Mouse (Mus musculus) lung, postnatal 0 days (tissue): Measurements from ENCODE around the gene Mthfr. TPM values are rescaled to one million over a fixed set of nuclear protein-coding genes. Genes with fewer than 3 reads are reported as not detected.
A peak's percentile ranks its signal among the peaks of the same experiment; 100 is the strongest.

Source experiments
- ATAC-seq: fragments of 200-750 bp; cut with Nextera tagmentation; 2 replicates; pipeline ENCODE4 v1.8.0; 2017; ENCODE audit warnings: moderate library complexity
- DNase-seq: peaks from one replicate; pipeline ENCODE4 v3.0.0-alpha.2; 2016; ENCODE audit warnings: low spot score
- H3K27ac ChIP-seq: fragments of 300-500 bp; sonication (generic); 2 replicates; pipeline ENCODE4 v1.5.1; 2014; ENCODE audit warnings: antibody characterized with exemption, mild to moderate bottlenecking, low read length, mixed read lengths
- H3K27me3 ChIP-seq: fragments of 300-500 bp; sonication (generic); replicated peaks from 2 replicates; pipeline ENCODE4 v1.6.1; 2014; ENCODE audit warnings: low read length, mixed read lengths; ENCODE audit not compliant: insufficient read depth
- H3K36me3 ChIP-seq: fragments of 300-500 bp; sonication (generic); 2 replicates; pipeline ENCODE4 v1.6.1; 2014; ENCODE audit warnings: low read length, mixed read lengths; ENCODE audit not compliant: insufficient read depth
- H3K4me1 ChIP-seq: fragments of 300-500 bp; sonication (generic); 2 replicates; pipeline ENCODE4 v1.6.1; 2014; ENCODE audit warnings: antibody characterized with exemption, low read depth, low read length, mixed read lengths; ENCODE audit not compliant: insufficient read depth
- H3K4me2 ChIP-seq: fragments of 300-500 bp; sonication (generic); replicated peaks from 2 replicates; pipeline ENCODE4 v1.6.1; 2014; ENCODE audit warnings: low read depth, mild to moderate bottlenecking, low read length, moderate library complexity, mixed read lengths
- H3K4me3 ChIP-seq: fragments of 300-500 bp; sonication (generic); 2 replicates; pipeline ENCODE4 v1.5.1; 2014; ENCODE audit warnings: low read depth, low read length
- H3K9ac ChIP-seq: fragments of 300-500 bp; sonication (generic); replicated peaks from 2 replicates; pipeline ENCODE4 v1.6.1; 2014; ENCODE audit warnings: low read depth, mild to moderate bottlenecking
- H3K9me3 ChIP-seq: fragments of 300-500 bp; sonication (generic); 2 replicates; pipeline ENCODE4 v1.6.1; 2016; ENCODE audit warnings: low read length, mixed read lengths
- CTCF ChIP-seq: IDR thresholded peaks from 2 replicates; pipeline ENCODE4 v1.5.1; 2016; ENCODE audit warnings: antibody characterized with exemption, mild to moderate bottlenecking
- EP300 ChIP-seq: IDR thresholded peaks from 2 replicates; pipeline ENCODE4 v1.6.1; 2016; ENCODE audit warnings: antibody characterized with exemption, mild to moderate bottlenecking, control low read depth
- WGBS: fragments of 180-500 bp; shearing (Covaris S2); extraction: QIAGEN DNeasy Blood & Tissue Kit; methylation state at CpG from one replicate; pipeline ENCODE4 v1.1.7; 2014; 5-methylcytosine and 5-hydroxymethylcytosine counted together
- polyA plus RNA-seq: library from polyadenylated mRNA; unstranded; fragments of >200 nt; fragmentation: Nextera tagmentation; extraction: Ambion mirVana; gene quantifications from 2 replicates; pipeline ENCODE4 v1.2.1, GENCODE M21; 2015

Gene Mthfr
- polyA plus RNA-seq, 1 experiment from 2014 or later: 14.0 TPM

- no peaks in the 10 kb centered on the region for H3K9me3 ChIP-seq
- no peak overlapping the region for H3K27ac ChIP-seq
- no peaks in the 10 kb centered on the region for H3K36me3 ChIP-seq
- no peak overlapping the region for H3K9ac ChIP-seq
- no peaks in the 10 kb centered on the region for H3K27me3 ChIP-seq
- no peaks in the 10 kb centered on the region for H3K4me1 ChIP-seq
- 65% methylated on average over 9 of the region's 9 CpGs for WGBS
- no peak overlapping the region for H3K4me3 ChIP-seq
- no peak for DNase-seq
- ATAC-seq: no peak
- TF ChIP-seq CTCF: no peak
- no peak for TF ChIP-seq EP300
- no peak overlapping the region for H3K4me2 ChIP-seq
Observed at GRCm38 (mm10) chr4:148069602-148070218, 30.8 kb downstream of the Mthfr start.

- Histone ChIP-seq H3K27me3 (no peaks in the 10 kb centered on the region), H3K9me3 (no peaks in the 10 kb centered on the region), H3K4me2 (no peak overlapping the region), H3K9ac (no peak overlapping the region), H3K36me3 (no peaks in the 10 kb centered on the region), H3K4me1 (no peaks in the 10 kb centered on the region), H3K27ac (no peak overlapping the region), H3K4me3 (no peak overlapping the region)
- TF ChIP-seq CTCF (no peak), EP300 (no peak)
- WGBS: 53% methylated on average over 5 of the region's 5 CpGs
- ATAC-seq: no peak
- DNase-seq: no peak
Observed at GRCm38 (mm10) chr4:148071508-148071907, 32.6 kb downstream of the Mthfr start.

DNA sequence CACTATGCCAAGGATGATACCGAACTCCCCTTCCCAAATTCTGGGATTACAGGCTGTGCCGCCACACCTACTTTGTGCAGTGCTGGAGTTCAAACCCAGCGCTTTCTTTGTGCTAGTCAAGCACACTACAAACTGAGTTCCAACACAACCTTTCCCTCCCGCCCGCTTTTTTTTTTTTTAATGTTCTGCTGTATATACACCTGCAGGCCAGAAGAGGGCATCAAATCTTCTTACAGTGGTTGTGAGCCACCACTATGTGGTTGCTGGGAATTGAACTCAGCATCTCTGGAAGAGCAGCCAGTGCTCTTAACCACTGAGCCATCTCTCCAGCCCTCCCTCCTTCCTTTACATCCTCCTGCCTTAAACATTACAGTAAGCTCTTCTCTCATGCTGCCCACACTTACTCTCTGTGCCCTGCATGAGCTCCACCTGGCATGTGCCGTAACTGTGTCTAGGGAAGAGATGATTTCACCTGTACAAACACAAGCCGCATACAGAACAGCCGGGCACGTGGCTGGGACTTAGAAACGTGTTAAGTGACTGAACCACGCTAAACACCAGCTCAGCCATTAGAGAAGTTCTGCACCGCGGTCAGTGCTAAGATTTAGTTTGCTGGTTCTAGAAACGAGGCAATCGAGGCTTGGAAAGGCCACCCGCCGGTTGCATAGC is 35.8 kb downstream of the Mthfr start:
- peak; percentile 53 for DNase-seq
- WGBS: 33% methylated on average over 17 of the region's 17 CpGs
- H3K4me1 ChIP-seq: no peaks in the 10 kb centered on the region
- H3K4me3 ChIP-seq: peak overlapping the region; percentile 14; the same call in 1 of the 2 replicates
- peak; percentile 22; the same call in 1 of the 2 replicates for ATAC-seq
- H3K9me3 ChIP-seq: no peaks in the 10 kb centered on the region
- no peaks in the 10 kb centered on the region for H3K36me3 ChIP-seq
- H3K27me3 ChIP-seq: no peaks in the 10 kb centered on the region
- peak overlapping the region; percentile 53 for H3K4me2 ChIP-seq
- TF ChIP-seq EP300 (no peak), CTCF (peak; percentile 60)
- no peak overlapping the region for H3K27ac ChIP-seq
- H3K9ac ChIP-seq: 0 out of 2 replicates have a peak overlapping the region, but pooled peaks have one; percentile 19

GRCm38 (mm10) chr4:148075259-148075658 is 36.4 kb downstream of the Mthfr start:
- H3K27me3 ChIP-seq: no peaks in the 10 kb centered on the region
- peak; percentile 72 for ATAC-seq
- 33% methylated on average over 21 of the region's 21 CpGs for WGBS
- 0 out of 2 replicates have a peak overlapping the region, but pooled peaks have one; percentile 19 for H3K9ac ChIP-seq
- peak overlapping the region; percentile 53 for H3K4me2 ChIP-seq
- no peak for TF ChIP-seq CTCF
- no peak for TF ChIP-seq EP300
- H3K4me1 ChIP-seq: no peaks in the 10 kb centered on the region
- no peak overlapping the region for H3K27ac ChIP-seq
- H3K9me3 ChIP-seq: no peaks in the 10 kb centered on the region
- peak; percentile 75 for DNase-seq
- H3K4me3 ChIP-seq: peak overlapping the region; percentile 14; the same call in 1 of the 2 replicates
- no peaks in the 10 kb centered on the region for H3K36me3 ChIP-seq

DNA sequence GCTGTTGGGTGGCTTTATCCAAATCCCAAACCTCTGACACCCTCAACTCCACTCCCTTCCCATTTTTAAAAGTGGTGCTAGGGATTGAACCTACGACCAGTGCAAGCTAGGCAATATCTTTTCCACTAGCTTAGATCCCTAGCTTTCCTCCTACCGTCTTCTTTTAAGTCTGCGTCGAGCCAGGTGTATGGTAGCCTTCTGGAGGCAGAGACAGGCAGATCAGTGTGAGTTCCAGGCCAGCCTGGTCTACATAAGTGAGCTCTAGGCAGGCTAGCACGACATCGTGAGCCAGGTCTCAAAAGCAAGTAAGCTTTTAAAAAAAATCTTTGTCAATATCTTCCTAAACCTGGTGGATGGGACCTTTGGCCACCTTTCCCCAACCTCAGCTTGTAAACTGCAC is 37.0 kb downstream of the Mthfr start:
- H3K36me3 ChIP-seq: no peaks in the 10 kb centered on the region; the same call in 1 of the 2 replicates
- H3K9me3 ChIP-seq: no peaks in the 10 kb centered on the region
- H3K9ac ChIP-seq: no peak overlapping the region
- no peaks in the 10 kb centered on the region for H3K4me1 ChIP-seq
- TF ChIP-seq EP300 (no peak), CTCF (no peak)
- DNase-seq (no peak), ATAC-seq (no peak)
- no peak overlapping the region for H3K27ac ChIP-seq
- H3K4me2 ChIP-seq: no peak overlapping the region; the same call in 1 of the 2 replicates
- no peaks in the 10 kb centered on the region for H3K27me3 ChIP-seq
- 87% methylated on average over 6 of the region's 6 CpGs for WGBS
- no peak overlapping the region for H3K4me3 ChIP-seq

- peaks cover 9% of the 10 kb centered on the region for H3K4me1 ChIP-seq
- DNase-seq: no peak
- ATAC-seq: no peak
- no peak overlapping the region for H3K4me3 ChIP-seq
- 50% methylated on average over 6 of the region's 6 CpGs for WGBS
- H3K36me3 ChIP-seq: peaks cover 5% of the 10 kb centered on the region; the same call in 1 of the 2 replicates
- H3K9me3 ChIP-seq: no peaks in the 10 kb centered on the region
- no peak overlapping the region for H3K4me2 ChIP-seq
- TF ChIP-seq EP300: no peak
- TF ChIP-seq CTCF: peak; percentile 37; the same call in 1 of the 2 replicates
- no peak overlapping the region for H3K27ac ChIP-seq
- H3K9ac ChIP-seq: no peak overlapping the region
- H3K27me3 ChIP-seq: no peaks in the 10 kb centered on the region
Observed at GRCm38 (mm10) chr4:148079212-148079611, 40.3 kb downstream of the Mthfr start.
